ENCODE assay signal across 8 mouse cellular contexts in the genomic region with DNA sequence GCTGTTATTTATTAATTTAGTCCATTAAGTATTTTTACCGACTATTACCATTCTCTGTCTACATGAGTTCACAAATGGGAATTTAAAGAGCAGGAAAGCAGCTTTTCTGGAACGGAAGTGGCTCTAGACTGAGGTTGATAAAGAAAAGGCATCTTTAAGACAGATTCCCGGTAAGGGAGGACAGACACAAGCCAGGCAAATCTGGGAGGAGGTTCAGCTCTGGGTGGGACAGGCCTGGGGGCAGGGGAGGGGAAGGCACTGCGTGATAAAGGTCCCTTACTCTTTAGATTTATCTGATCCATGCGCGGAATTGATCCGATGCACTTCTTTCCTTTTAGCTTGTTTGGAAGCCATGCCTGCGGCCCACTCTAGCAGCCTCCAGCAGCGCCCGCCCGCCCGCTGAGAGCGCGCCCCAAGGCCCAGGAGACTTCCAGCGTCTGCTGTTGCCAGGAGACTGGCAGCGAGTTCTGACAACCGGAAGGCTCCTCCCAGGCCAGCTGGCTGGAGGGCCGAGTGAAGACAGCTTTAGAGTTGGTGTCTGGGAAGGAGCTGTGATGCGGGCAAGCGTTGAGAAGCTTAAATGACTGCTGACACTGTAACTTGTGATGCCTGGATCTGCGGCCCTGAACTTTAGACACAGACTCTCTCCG. TPM values are rescaled to one million over a fixed set of nuclear protein-coding genes. Genes with fewer than 3 reads are reported as not detected.
A peak's percentile ranks its signal among the peaks of the same experiment; 100 is the strongest.
DNase-seq lines count a peak whose midpoint lies in the region; ATAC-seq and TF ChIP-seq lines count a peak whose summit lies in the region.

A gene (minus strand): TSS at position 366 of the 650 bp plus-strand sequence.

- H3K4me3 ChIP-seq in forebrain, embryonic 16.5 days (replicated peaks; ENCODE audit: low read length) = peak within 1 kb of the TSS; percentile 10
- H3K4me3 ChIP-seq in heart, postnatal 0 days (ENCODE audit: low read depth, low read length) = peak within 1 kb of the TSS; percentile 19
- no peak within 1 kb of the TSS for H3K4me3 ChIP-seq in liver, adult 2 months (ENCODE audit: insufficient read depth, low read depth, low read length)
- H3K4me3 ChIP-seq in midbrain, embryonic 15.5 days = peak within 1 kb of the TSS; percentile 24

- peak within 1 kb of the TSS; percentile 41 for H3K4me2 ChIP-seq in forebrain, embryonic 16.5 days (ENCODE audit: low read length)
- H3K4me2 ChIP-seq in heart, postnatal 0 days (ENCODE audit: low read depth, low read length) = peak within 1 kb of the TSS; percentile 60
- peak within 1 kb of the TSS; percentile 56 for H3K4me2 ChIP-seq in midbrain, embryonic 15.5 days

- no peak for TF ChIP-seq EP300 in heart, postnatal 0 days (IDR thresholded peaks at IDR 0.05; ENCODE audit: low read depth)

- no peak for TF ChIP-seq CTCF in heart, postnatal 0 days (IDR thresholded peaks at IDR 0.05; ENCODE audit: low read depth)
- TF ChIP-seq CTCF in liver, adult 2 months (IDR thresholded peaks at IDR 0.05; ENCODE audit: low read depth, low read length) = no peak

- H3K4me1 ChIP-seq in forebrain, embryonic 16.5 days (replicated peaks; ENCODE audit: control insufficient read depth, insufficient read depth, low read length) = peaks cover 6% of the 10 kb centered on the region
- H3K4me1 ChIP-seq in heart, postnatal 0 days (ENCODE audit: control insufficient read depth, insufficient read depth) = peaks cover 6% of the 10 kb centered on the region; the same call in 1 of the 2 replicates
- H3K4me1 ChIP-seq in liver, adult 2 months (ENCODE audit: control insufficient read depth, insufficient read depth, low read length) = peaks cover 2% of the 10 kb centered on the region; the same call in 1 of the 2 replicates
- peaks cover 9% of the 10 kb centered on the region for H3K4me1 ChIP-seq in midbrain, embryonic 15.5 days

- WGBS in forebrain, embryonic 16.5 days = 7% methylated on average over 22 of the region's 22 CpGs
- 5% methylated on average over 22 of the region's 22 CpGs for WGBS in heart, postnatal 0 days
- 20% methylated on average over 22 of the region's 22 CpGs for WGBS in liver, adult 2 months
- WGBS in midbrain, embryonic 15.5 days = 6% methylated on average over 22 of the region's 22 CpGs

- H3K9me3 ChIP-seq in forebrain, embryonic 16.5 days (ENCODE audit: control insufficient read depth, low read length) = no peaks in the 10 kb centered on the region
- no peaks in the 10 kb centered on the region for H3K9me3 ChIP-seq in heart, postnatal 0 days (replicated peaks; ENCODE audit: control insufficient read depth, low read length)
- no peaks in the 10 kb centered on the region for H3K9me3 ChIP-seq in midbrain, embryonic 15.5 days

- peak within 1 kb of the TSS; percentile 12 for H3K9ac ChIP-seq in forebrain, embryonic 16.5 days (replicated peaks; ENCODE audit: low read depth, low read length)
- peak within 1 kb of the TSS; percentile 2; the same call in 1 of the 2 replicates for H3K9ac ChIP-seq in heart, postnatal 0 days (replicated peaks; ENCODE audit: low read depth, low read length)
- H3K9ac ChIP-seq in liver, adult 2 months (ENCODE audit: low read depth, low read length) = no peak within 1 kb of the TSS
- peak within 1 kb of the TSS; percentile 14; the same call in 1 of the 2 replicates for H3K9ac ChIP-seq in midbrain, embryonic 15.5 days

- H3K27me3 ChIP-seq in forebrain, embryonic 16.5 days (replicated peaks; ENCODE audit: control insufficient read depth, insufficient read depth, low read length) = no peaks in the 10 kb centered on the region
- H3K27me3 ChIP-seq in heart, postnatal 0 days (ENCODE audit: control insufficient read depth, insufficient read depth, low read length) = no peaks in the 10 kb centered on the region
- no peaks in the 10 kb centered on the region for H3K27me3 ChIP-seq in liver, adult 2 months (ENCODE audit: control insufficient read depth, insufficient read depth, low read length)
- no peaks in the 10 kb centered on the region for H3K27me3 ChIP-seq in midbrain, embryonic 15.5 days (replicated peaks)

- peak; percentile 11 to 30 for DNase-seq in spleen, postnatal 36 days (ENCODE audit: low spot score in 2 of 2)
- DNase-seq in spleen, adult 12 weeks (ENCODE audit: low spot score) = no peak
- DNase-seq in heart, postnatal 0 days (ENCODE audit: low spot score) = peak; percentile 63
- DNase-seq in kidney, postnatal 25 days = peak; percentile 62 to 86
- peak; percentile 24 for DNase-seq in liver, adult 2 months (ENCODE audit: extremely low read depth, low read depth, low spot score)
- peak; percentile 21 for DNase-seq in telencephalon, adult 2 months (ENCODE audit: low read depth, low spot score)

- H3K27ac ChIP-seq in forebrain, embryonic 16.5 days (ENCODE audit: low read length) = no peak within 1 kb of the TSS
- no peak within 1 kb of the TSS for H3K27ac ChIP-seq in heart, postnatal 0 days (ENCODE audit: low read depth)
- H3K27ac ChIP-seq in liver, adult 2 months (replicated peaks; ENCODE audit: insufficient read depth, low read depth, low read length) = no peak within 1 kb of the TSS
- H3K27ac ChIP-seq in midbrain, embryonic 15.5 days = no peak within 1 kb of the TSS

- H3K79me2 ChIP-seq in liver, adult 2 months (ENCODE audit: control insufficient read depth, insufficient read depth, low read length) = no peaks in the 10 kb centered on the region

- no peak for TF ChIP-seq POLR2A in liver, adult 2 months (IDR thresholded peaks at IDR 0.05; ENCODE audit: extremely low read depth, insufficient read depth, low read length)

- peak; percentile 97 for ATAC-seq in forebrain, embryonic 16.5 days
- peak; percentile 91 for ATAC-seq in heart, postnatal 0 days (ENCODE audit: insufficient read depth, low read depth)
- peak; percentile 92 for ATAC-seq in midbrain, embryonic 15.5 days (replicated peaks)

- no peaks in the 10 kb centered on the region for H3K36me3 ChIP-seq in forebrain, embryonic 16.5 days (ENCODE audit: control insufficient read depth, insufficient read depth)
- H3K36me3 ChIP-seq in heart, postnatal 0 days (replicated peaks; ENCODE audit: control insufficient read depth, insufficient read depth, low read length) = no peaks in the 10 kb centered on the region
- no peaks in the 10 kb centered on the region for H3K36me3 ChIP-seq in liver, adult 2 months (ENCODE audit: control insufficient read depth, insufficient read depth, low read length)
- no peaks in the 10 kb centered on the region for H3K36me3 ChIP-seq in midbrain, embryonic 15.5 days (replicated peaks)

RNA-seq across cellular contexts. Expression of the gene that starts here (rescaled TPM):
- 0.11 and 0.14 TPM in 2 replicates for polyA plus RNA-seq in forebrain, embryonic 16.5 days (2015; fragmentation: Nextera tagmentation; extraction: Ambion mirVana)
- total RNA-seq in heart, postnatal 0 days (2014; rRNA removed; ENCODE audit: low replicate concordance) = not detected in 2 replicates
- 0.07 and 0.12 TPM in 2 replicates for polyA plus RNA-seq in heart, postnatal 0 days (2015; fragmentation: Nextera tagmentation; extraction: Ambion mirVana)
- total RNA-seq in liver, adult 2 months (2014; rRNA removed) = 0.83 and 0.94 TPM in 2 replicates
- polyA plus RNA-seq in liver, adult 2 months (2012; rRNA removed) = 0.12 and 0.33 TPM in 2 replicates
- 0.27 and 0.28 TPM in 2 replicates for polyA plus RNA-seq in midbrain, embryonic 15.5 days (2015; fragmentation: Nextera tagmentation; extraction: Ambion mirVana)

Comparison
In these comparisons a context has a peak if more than half of its experiments do, and no peak if none do; other contexts are left out.
1. Peak in ATAC-seq, H3K4me3 ChIP-seq, H3K9ac ChIP-seq and H3K4me2 ChIP-seq in forebrain, embryonic 16.5 days; RNA of the gene not detected or under 1 TPM.
2. Peak in DNase-seq, ATAC-seq, H3K4me3 ChIP-seq, H3K9ac ChIP-seq and H3K4me2 ChIP-seq in heart, postnatal 0 days; RNA of the gene not detected or under 1 TPM.
3. Peak in DNase-seq in liver, adult 2 months; RNA of the gene not detected or under 1 TPM.
4. Peak in ATAC-seq, H3K4me3 ChIP-seq, H3K9ac ChIP-seq and H3K4me2 ChIP-seq in midbrain, embryonic 15.5 days; RNA of the gene not detected or under 1 TPM.